Mouse (Mus musculus) activated CD4-positive, CD25-positive, alpha-beta regulatory T cell, adult 4 months (primary cell): ENCODE measurements around the gene Dst. TPM values are rescaled to one million over a fixed set of nuclear protein-coding genes. Genes with fewer than 3 reads are reported as not detected.

Source experiments
- ATAC-seq: one replicate; pipeline ENCODE4 v1.8.0; 2017
- polyA plus RNA-seq, 2 experiments: library from polyadenylated mRNA; unstranded; fragments of 100-300 nt; shearing (Covaris generic); gene quantifications; one replicate each; pipeline ENCODE4 v1.2.1; 2017

Gene Dst
- polyA plus RNA-seq, 2 experiments from 2014 or later = 20.3 to 21.7 TPM

DNA sequence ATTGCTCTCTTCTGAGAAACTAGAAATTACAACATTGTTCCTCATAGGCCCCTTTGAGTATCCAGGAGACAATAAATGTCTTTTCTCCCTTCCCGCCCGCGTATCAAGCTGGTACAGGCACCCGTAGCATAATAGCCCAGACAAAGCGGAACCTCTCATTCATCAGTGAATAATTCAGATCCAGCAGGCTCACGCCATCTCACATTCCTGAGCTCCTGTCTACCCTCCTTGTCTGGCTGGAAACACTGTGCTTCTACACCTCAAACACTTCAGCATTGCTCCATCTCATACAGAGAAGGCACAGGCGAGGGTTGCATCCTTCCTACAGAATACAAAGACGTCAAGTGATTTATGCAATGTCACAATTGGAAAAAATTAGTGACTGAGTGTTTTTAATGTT, 23.8 kb downstream of the Dst start:
- no peak for ATAC-seq

DNA sequence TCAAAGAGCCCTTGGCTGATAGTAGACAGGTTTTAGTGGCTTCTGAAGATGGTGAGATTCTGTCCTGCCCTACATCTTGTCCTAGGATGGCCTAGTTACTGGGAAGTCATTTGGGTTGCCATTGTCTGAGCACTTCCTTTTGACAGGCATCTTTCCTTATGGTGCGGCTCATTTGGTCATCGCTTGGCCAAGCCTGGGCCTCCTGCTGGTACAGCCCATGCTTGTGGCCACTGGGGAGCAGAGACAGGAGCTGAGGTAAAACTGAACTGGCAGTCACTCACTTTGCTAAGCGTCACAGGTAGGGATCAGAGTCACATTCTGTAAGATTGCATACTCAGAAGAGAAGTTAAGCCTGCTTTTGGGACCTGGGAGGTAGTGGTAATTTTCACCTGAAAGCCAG, 24.2 kb downstream of the Dst start:
- ATAC-seq = no peak

DNA sequence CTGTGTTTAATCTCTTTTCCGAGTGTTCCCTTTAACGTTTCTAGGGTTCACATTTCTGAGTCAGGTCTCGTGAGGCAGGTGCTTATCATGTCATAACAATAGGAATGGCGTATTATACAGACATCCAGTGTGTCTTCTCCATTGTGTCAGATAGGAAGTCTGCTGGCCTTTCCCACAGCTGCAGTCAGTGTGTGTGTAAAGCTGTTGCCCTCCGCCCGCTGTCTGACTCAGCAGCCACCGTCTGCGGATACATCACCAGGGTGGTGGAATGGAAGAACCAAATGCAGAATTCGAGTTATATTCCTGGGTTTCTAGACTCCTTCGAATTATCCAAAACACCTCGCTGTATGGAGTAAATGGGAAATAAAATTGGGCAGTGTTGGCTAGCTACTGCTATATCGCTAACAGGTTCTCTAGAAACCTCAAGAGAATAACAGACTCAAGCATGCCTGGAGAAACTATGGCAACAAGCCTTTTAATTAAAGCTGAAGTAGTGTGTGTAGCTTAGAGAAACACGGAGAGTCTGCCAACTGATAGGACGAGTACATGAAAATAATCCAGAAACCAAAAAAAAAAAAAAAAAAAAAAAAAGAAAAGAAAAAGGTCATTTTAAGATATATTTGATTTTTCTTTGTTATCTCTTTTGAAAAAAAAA, 24.9 kb downstream of the Dst start:
- no peak for ATAC-seq

DNA sequence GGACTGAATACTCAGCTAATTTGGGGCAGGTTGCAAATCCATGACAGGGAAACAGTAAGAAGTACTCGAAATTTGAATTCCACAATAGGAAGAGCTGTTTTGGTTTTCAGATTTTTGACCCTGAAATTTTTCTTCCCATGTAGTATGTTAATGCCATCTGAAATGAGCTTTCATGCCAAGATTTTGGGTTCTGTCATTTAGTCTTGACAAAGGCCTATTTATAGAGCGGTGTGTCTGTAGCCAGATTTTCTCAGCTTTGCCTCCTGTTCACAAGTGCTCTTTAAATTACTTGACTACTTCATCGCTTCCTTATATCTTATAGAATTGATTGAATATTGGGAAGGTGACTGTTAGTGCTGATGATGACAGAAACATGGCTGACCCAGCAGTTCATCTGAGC, 27.9 kb downstream of the Dst start:
- ATAC-seq = no peak

DNA sequence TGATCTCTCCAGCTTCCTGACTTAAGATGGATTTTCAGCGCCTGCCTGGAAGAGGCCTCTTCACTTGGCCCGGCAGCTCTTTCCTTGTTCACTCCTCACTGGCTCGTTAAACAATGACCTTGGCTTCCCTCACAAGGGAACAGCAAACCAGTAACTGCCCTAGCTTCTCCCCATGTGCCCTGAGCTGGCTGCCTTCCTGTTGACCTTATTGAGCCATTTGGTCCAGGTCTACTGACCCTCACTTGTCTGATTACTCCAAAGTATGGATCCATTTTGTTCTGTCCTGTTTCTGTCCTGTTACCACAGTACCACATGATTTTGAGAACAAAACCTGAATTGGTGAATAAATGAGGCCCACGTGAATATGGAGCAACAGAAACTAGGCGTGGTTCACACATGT, 31.8 kb downstream of the Dst start:
- no peak for ATAC-seq

DNA sequence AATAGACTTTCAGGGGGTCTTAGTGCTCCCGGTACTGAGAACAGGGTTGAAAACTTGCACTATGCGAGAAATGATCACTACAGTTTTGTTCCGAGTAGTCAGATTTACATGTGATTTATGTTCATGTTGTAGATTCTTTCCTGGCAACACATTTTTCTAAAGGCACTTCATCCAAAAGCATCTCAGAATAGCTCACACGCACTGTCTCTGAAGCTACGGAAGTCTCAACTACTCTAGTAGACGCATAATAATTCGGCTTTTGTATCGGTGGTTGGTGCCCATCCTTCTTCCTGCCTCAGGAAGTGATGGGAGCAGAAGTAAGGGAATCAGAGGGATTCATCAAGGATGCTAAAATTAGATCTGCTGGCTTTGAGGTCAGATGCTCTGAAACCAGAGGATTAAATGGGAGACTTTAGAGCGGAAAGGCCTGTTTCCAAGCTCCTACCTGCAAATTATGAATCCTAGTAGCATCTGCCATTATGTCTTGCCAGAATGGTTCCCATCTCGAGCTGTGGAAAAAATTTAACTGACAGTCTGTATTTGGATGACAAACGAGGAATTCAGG, 32.4 kb downstream of the Dst start:
- no peak for ATAC-seq

DNA sequence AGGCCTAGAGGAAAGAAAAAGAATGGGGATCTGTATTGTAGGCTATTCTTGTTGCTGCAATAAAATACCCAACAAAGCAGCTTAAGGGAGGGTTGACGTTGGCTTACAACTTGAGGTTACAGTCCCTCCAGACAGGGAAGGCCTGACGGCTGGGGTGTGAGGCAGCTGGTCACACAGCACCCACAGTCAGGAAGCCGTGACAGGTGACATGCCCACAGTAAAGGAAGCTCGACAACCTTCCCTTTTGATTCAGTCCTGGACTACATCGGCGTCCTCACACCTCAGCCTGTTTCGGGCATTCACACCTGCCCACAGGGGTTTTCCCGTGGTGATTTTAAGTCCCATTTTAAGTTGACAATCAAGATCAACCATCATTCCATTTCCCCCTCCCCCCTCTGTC, 34.6 kb downstream of the Dst start:
- no peak for ATAC-seq

DNA sequence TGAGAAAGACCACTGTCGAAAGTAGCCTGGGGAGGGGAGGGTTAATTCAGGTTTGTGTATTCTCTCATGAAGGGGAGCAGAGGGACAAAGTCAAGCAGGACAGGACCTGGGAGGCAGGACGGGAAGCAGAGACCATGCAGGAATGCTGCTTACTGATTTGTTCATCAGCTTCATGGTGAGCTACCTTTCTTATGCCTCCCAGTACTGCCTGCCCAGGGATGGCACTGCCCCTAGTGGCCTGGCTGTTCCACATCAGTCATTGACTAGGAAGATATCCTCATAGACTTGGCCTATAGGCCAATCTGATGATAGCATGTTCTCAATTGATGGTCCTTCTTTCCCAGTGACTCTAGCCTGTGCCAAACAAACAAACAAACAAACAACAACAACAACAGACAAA, 35.9 kb downstream of the Dst start:
- ATAC-seq = no peak

DNA sequence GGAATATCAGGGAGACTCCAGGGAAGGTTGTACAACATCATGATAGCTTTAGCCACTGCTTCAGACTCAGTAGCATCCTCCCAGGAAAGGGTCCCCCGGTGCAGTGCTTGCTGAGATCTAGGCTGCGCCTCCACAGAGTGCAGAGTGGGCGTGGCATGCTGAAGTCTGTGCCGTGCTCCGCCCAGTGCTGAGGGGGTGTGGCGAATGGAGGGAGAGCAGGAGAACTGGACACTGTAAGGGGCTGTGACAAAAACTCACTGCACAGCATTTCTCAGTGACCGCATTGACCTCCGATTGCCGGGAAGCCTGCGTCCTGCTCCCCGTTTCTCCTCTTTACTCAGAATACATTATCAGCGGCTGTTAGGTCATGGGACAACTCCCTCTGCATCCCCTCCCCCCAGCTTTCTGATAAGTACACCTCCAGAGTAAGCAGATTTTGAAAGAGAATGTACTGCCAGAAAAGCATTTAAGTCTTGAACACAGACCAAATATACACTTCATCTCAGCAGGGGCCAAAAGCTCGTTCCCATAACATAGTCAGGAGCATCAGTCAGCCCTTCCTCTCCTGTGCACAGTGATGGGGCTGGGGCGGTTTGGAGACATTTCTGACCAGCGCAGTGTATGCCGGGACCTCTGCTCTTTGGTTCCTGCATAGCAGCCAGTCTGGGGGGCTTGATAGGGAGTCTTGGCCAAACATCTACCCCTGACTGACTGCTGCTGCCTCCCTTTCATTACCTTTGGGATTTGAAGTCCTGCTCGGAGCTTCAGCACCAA, 37.1 kb downstream of the Dst start:
- ATAC-seq = no peak

DNA sequence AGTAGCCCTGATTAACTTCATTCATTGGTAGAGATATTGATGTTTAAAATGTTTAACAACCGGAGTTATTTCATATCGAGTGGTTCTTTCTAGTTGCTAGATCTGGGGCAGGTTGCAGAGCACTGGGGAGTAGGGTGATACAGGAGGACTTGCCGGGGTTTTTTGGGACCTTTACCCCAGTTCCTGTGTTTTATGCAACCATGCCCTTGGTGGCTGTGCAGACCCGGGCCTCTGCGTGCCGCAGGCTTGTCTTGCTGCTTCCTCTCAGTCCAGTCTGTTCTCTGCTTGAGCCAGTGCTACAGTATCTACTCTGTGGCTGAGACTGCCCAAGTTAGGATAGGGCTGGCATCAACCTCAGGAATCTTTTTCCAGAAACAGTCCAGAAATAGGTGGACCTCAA, 37.7 kb downstream of the Dst start:
- ATAC-seq = no peak

DNA sequence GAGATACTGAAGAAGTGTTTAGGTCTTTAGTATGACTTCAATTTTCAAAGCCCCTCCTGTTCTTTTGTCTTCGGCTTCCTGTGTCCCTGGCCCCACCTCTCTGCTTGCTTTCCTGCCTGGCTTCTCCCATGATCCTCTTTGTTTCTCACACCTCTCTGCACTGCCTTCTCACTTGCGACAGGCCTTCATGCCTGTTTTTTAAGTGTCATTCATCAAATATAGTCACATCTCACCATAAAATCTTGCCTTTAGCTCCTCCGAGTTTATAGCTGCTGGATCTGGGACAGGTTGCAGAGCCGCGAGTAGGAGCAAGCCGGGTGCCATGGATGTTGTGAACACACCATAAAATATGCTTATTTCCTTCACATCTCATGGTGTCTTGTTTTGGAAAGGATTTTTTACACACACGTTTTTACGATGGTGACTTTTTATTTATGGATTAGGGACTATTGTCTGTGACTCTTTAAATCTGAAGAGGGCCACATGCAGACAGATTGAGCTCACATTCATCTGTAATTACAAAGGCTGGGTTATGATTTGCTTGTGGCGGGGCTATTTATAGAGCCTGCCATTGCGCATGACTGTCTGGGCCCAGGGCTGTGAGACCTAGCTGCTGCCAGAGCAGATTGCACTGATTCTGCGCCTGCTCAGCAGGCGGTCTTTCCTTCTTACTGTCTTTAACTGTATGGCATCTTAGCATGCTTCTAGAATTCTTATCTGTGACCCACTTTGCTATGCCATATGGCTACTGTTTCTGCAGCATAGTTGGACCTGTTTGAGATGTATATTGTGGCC, 38.8 kb downstream of the Dst start:
- no peak for ATAC-seq

DNA sequence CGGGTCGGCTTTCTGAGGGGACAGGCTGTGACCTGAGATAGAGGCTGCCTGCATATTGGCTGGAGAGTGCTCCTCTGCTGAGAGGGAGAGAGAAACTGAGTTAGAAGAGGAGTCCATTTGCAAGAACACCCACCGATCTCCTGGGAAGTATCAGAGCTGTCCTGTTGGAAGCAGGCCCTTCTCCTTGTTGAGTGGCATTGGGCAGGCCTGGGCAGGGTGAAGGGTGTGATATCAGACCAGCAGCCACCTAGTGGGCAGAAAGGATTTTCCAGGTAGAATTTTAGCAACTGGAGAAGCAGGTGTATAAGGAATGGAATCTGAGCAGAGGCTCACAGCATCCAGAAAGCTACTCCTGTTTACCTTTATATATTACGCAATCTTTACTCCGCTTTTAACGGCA, 39.8 kb downstream of the Dst start:
- no peak for ATAC-seq

DNA sequence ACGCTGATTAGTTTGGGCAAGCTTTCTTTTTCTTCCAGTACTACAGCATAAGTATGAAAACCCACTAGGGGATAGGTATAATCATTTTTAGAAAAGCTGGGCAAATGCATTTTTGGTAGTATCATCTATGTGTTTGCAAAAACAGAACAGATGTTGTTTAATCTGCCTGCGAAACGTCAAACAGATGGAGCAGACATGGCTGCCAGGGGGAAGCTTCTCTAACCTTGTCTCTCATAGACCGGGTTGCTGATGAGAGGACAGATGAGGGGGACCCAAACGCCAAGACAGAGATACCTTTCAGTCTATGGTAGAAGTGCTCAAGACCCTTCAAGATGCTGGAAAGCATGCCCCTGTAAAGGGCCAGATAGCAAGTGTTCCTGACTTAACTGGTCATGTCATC, 40.5 kb downstream of the Dst start:
- no peak for ATAC-seq

DNA sequence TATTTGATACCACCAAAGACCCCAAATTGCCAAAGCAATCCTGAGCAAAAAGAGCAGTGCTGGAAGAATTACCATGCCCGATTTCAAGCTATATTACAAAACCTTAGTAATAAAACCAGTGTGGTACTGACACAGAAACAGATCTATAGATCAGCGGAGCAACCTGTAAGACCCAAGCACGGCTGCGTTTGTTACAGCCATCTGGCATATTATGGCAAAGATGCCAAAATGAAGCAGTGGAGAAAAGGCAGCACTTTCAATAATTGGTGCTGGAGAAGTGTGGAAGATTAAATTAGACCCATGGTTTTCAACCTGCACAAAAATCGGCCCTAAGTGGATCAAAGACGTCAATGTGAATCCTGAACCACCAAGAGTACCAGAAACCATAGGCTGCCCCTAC, 47.6 kb downstream of the Dst start:
- no peak for ATAC-seq

DNA sequence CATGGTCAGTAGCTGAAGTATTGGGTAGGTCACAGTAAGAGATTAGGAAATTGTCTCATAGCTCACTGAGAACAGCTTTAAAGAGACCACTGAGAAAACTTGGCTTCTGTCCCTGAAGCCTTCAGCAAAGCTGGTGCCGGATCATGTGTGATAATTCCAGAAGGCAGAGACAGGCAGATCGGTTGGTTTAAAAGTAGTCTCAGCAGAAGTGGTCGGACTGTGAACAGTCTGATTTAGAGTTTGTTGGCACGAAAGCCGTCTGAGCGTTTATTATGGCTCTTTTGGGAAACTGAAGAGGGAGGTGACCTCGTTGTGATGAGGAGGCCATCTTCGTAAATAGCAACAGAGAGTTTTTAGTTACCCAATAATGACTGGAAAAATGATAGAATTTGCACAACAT, 52.4 kb downstream of the Dst start:
- no peak for ATAC-seq

DNA sequence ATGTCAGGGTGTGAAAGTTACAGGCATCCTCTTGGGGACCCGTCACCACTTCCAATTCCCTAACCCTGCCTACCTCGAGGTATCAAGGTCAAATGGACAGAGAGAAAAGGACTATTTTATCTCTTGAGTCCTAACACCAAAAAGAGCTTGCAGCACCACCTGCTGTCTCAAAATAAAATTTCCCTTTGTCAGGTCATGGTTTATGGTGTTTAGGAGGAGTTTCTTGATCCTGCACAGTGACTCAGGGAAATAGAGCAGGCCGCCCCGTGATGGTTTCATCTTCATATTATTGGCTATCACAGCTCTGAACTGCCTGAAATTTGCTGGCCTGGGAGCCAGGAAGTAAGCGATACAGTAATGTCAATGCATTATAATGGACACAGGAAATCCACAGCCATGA, 56.6 kb downstream of the Dst start:
- no peak for ATAC-seq

DNA sequence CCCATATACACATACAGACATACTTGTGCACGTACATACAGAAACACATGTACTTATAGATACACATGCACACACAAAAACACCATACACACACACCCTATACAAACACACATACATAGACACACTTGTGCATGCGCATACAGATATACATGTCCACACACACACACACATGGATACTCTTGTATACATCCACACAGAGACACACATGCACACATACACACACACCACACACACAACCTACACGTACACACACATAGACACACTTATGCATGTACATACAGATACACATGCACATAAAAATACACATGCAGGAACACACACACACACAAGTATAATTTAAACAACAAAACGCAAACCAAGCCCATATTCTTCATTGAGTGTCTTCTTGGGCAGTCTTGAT, 57.8 kb downstream of the Dst start:
- ATAC-seq = no peak

DNA sequence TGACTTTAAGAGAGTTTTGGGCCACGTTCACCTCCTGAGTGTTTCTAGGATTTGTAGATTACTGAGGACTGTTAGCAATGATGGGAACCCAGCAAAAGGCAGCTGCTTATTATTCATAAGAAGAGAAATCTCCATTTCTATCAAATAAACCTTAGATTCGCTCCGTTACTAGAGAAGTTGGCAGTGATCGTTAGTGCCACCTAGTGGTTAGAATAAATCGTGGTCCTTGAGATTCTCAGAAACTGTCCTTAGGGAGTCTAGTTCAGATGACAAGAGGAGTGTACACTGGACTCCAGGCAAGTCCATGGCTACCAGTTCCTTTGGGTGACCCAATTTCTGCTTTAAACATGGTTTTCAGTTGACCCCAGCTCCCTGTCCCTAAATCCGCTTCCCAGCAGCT, 58.3 kb downstream of the Dst start:
- ATAC-seq = no peak

DNA sequence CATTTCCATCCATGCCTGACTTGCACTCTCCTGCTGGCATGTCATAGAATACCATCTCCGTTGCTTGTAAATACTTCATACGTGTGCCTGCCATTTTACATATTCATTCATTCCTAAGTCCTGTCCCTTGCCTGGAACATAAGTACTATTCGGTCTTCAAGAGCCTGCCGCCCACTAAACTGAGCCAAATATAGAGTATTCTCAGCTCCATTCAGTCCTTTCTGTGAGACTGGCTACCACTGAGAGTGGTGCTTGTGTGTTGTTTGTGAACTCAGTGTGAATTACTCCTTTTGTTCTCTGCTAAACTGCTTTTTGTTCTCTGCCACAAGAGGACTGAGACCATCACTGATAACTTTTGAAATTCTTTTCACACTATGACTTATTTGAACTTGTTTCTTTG, 59.2 kb downstream of the Dst start:
- ATAC-seq = no peak

DNA sequence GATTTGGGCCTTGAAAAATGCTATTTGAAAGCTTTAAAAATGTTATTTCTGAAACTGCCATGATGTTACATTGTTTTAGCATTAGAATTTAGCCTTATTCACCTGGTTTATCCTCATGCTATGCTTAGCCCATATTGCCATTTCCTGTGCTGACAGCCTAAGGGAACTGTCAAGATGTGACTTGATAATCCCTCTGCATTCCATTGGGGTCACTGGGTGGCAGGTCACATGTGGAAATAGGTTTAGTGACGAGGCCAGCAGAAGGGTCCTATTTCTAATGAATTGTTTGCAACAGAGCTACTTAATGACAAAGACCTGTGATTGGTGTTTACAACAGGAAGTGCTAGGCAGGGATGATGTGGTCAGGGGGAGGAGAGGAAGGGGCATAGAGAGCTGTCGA, 61.9 kb downstream of the Dst start:
- no peak for ATAC-seq

DNA sequence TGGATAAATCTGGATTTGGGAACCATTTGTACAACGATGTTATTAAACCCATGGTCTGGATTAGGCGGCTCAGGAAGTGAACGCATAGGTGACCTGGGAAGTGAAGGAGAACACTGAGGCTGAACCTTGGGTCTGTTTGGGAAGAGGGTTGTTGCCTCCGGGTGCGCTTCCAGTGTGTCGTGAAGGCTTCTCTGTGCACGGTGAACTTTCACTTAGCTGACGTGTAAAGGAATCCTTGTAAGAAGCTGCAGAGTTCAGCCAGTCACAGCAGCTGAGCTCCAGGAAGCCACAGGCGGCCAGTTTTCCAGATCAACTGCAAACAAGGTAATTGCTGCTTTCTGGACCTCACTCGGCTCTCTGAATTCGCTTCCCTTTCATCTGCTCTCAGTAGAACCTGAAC, 66.4 kb downstream of the Dst start:
- no peak for ATAC-seq

DNA sequence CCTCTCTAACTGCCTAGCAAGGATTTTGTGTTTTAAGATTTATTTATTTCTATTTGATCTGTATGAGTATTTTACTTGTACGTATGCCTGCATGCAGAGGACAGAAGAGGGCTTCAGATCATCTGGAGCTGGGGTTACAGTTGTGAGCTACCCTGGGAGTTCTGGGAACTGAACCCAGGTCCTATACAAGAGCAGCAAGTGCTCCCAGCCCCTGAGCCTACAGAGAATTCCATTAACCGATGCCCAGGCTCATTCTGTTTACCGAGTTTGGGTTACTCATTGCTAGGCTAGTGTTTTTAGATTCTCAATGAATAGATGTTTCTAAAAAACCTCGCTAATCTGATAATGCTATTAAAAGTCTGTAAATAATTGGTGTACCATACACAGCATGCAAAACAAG, 67.3 kb downstream of the Dst start:
- no peak for ATAC-seq

DNA sequence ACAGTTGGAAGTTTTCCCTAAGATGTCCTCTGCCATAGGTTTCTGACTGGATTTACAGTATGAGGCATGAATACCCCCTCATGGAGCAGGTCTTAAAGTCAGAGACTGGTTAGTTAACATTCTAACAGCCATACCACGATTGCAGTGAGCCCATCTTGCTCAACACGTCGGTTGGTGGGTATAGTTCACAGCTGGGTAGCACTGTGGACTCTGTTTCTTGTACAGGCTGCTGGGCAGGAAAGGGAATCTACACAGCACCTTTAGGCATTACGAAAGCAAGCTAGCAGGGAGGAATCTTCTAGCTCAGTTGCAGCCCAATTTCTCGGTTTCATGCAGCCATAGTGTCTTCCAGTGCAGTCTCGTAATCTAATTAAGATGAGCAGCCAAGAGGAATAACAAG, 69.8 kb downstream of the Dst start:
- ATAC-seq = no peak

DNA sequence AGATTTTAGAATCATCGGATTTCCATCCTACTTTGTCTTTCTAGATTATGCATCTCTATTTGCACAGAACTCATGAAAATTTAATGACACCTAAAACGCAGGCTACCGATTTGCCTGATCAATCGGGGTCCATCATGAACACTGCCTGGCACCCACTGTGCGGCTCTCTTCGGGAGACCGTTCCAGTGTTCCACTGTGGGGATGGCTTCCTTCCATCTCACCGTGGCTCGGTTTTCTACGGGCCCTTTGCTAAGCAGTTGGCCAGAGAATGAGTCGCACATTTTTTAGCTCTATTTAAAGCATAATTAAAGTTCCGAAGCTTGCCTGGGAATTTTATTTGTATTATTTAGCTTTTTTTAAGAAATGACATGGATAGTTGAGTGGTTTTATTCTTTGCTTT, 72.4 kb downstream of the Dst start:
- no peak for ATAC-seq
